Mouse (Mus musculus): ENCODE data around the gene Rgs11. TPM values are rescaled to one million over a fixed set of nuclear protein-coding genes. Genes with fewer than 3 reads are reported as not detected.

Rgs11 gene
- total RNA-seq, 4 experiments from 2014 or later = 34.5 to 49.5 (median 46.8) TPM

DNA sequence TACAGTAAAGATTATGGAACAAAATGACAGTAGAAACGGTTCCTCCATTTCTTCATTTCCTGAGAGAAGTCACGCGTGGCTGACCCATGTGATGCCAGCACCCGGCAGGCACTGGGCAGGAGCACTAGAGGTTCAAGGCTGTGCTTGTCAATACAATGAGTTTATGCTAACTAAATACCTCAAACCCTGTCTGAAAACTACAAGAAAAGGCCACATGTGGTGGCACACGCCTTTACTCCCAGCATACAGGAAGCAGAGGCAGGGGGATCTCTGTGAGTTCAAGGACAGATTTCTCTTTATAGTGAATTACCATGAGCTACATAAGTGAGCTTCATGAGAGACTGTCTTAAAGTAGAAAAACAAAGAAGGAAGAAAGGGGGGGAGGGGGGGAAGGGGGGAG, 28.4 kb downstream of the Rgs11 start:
- no peak for DNase-seq (ENCODE audit: low spot score in 2 of 2)

DNA sequence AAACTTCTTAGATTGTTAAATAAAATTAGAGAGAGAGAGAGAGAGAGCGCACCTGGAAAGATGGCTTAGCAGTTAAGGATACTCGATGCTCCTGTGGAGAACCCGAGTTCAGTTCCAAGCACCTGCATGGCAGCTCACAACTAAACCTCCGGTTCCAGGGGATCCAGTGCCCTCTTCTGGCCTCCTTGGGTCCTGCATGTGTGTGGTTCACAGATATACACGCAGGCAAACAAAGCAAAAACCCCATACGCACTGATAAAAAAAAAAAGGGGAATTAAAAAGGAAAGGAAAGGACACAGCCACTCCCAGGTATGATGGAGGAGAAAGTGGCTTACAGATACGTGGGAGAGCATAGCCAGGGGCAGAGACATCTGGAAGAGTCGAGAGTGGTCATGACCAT, 30.1 kb downstream of the Rgs11 start:
- DNase-seq (ENCODE audit: low spot score in 2 of 2) = no peak

DNA sequence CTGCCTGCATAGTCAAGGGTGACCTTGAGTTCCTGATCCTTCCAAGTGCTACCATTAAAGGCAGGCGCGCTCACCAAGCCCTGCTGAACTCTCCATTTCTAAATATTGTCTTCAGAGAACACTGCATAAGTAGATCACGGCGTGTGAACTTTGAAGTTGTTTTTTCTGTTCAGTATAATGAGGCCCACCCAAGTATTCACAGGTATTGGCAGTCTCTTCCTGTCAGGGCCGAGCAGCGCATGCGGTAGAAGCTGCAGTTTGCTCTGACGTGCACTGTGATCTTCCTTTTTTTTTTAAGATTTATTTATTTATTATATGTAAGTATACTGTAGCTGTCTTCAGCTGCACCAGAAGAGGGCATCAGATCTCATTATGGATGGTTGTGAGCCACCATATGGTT, 31.6 kb downstream of the Rgs11 start:
- DNase-seq (ENCODE audit: low spot score in 2 of 2) = no peak

DNA sequence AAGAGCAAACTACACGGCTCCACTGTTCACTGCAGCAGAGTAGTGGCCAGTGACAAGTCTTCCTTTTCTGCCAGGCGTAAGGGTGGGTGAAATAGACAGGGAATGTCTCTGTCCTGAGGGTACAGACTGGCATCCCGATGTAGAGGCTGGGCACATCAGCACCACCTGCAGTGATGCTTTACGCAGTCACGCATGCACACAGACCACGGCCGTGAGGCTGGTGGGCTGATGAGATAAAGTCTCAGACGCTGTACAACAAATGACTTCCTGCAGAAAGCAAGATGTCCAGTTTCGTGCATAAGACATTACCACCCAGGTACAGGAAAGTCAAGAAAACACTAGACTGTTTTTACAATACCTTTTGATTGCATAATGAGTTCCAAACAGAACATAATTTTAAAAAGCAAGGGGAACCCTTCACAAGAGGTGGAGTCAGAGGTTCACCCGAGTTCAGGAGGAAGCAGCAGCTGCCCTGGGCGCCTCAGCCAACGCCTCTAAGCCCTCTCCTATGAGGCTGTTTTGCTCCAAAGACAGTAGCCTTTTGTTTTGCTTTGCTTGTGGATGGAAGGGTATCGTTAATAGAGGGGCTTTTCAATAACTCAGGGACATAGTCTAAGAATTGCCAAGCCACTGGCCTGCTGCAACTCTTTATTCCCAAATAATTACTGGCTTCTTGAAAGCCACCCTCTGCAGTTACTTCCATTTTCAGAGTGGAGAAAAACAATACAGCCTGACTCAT, 32.5 kb downstream of the Rgs11 start:
- no peak for DNase-seq (ENCODE audit: low spot score in 2 of 2)

DNA sequence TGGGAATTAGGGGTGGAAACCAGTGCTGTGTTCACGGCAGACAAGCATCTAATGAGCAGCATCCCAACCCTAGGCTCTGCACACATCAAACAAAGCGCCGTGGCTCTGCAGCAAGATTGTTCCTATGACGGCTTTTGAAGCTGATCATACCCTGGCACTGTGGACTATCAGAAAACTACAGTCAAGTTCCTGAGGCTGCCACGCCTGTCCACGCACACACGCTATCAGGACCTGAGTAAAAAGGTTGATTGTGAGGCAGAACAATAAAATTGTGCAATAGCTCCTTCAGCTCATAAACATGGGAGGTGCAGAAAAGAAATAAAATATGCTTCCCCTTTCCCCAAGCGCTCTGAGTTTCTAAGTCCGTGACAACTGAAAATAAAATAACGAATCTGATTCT, 34.9 kb downstream of the Rgs11 start:
- no peak for DNase-seq (ENCODE audit: low spot score in 2 of 2)

DNA sequence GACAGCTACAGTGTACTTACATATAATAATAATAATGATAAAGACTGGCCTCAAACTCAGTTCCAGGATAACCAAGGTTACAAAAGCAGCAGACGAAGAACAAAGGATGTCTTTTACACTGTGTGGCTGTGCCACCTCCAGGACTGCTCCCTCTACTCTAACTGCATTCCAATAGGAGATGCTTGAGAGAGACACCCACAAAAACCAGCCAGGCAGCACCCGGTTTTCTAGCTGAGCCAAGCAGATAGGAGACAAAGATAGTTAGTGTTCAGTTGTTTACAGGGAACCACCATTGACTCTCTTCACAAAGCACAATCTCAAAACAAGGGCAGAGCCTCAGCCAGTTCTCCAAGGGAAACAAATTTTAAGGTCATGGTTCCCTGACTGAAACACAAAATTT, 36.8 kb downstream of the Rgs11 start:
- no peak for DNase-seq (ENCODE audit: low spot score in 2 of 2)

DNA sequence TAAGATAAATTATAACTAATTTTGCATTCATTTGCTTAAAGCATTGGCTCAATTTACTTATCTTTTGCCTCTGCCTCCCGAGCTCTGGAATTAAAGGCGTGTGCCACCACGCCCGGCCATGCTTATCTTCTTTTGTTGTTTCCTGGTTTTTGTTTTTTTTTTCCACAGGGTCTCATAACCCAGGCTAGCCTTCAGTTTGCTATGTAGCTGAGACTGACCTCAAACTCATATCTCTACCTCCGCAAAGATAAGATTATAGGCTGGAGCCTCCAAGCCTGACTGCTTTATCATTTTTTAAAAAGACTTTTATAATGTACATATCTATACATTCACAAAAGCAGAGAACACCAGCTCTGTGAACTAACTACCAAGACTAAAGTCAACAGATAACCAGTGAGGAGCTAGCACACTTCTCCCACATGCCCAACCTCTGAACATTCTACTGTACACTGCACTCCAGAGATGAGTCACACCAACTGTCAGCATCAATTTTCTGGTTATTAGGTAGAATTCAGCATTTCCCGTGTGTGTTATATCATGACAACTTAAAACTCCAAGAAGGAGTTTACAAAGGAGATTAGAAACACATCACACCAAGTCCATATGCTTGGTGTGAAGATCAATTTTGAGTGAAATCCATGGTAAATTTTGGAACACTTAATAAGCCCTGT, 37.5 kb downstream of the Rgs11 start:
- no peak for DNase-seq (ENCODE audit: low spot score in 2 of 2)

DNA sequence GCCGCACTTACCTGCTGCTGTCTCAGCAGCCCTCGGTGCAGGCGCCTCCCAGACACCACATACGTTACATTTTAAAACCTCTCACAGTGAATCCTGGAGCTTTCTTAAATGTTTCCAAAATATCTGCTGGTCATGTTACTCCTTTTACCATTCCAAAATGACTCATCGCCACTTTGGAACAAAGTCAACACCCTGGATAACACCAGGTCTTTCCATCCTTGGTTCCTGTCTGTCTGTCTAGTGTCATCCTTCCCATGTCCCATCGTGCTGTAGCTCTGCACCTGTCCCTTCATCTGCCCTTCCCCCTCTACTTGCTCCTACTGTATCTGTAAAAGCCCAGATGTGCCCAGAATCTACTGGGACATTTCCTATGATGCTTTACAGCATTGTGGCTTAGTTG, 38.2 kb downstream of the Rgs11 start:
- DNase-seq (ENCODE audit: low spot score in 2 of 2) = no peak

DNA sequence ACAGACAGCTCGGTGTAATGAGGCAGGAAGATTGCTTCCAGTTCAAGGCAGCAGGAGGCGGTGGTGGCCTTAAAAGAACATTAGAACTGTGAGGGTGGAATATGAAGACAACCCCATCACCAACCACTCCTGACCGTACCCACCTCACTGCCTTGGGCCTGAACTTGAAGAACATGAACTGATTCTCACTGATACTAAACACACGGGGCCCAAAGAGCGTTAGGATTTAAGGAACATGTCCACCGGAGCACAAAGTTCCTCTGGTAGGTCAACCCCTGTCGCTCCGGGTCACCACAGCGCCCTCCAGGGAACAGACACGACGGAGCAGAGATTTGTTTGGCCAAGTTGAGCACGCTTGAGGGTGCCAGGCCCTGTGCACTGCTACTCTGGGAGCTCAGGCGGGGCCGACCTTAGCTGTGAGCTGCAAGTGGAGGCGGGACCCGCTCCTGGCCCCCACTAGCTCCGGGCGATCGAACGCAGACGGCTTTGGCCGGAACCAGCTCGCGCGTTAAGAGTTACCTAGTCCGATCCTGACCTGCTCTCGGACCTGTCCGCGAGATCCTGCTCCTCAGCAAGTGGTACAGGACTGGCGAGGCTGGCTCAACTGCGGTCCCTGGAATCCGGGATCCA, 40.8 kb downstream of the Rgs11 start:
- DNase-seq (ENCODE audit: low spot score in 2 of 2) = peak in 1 of 2 experiments; percentile 70

DNA sequence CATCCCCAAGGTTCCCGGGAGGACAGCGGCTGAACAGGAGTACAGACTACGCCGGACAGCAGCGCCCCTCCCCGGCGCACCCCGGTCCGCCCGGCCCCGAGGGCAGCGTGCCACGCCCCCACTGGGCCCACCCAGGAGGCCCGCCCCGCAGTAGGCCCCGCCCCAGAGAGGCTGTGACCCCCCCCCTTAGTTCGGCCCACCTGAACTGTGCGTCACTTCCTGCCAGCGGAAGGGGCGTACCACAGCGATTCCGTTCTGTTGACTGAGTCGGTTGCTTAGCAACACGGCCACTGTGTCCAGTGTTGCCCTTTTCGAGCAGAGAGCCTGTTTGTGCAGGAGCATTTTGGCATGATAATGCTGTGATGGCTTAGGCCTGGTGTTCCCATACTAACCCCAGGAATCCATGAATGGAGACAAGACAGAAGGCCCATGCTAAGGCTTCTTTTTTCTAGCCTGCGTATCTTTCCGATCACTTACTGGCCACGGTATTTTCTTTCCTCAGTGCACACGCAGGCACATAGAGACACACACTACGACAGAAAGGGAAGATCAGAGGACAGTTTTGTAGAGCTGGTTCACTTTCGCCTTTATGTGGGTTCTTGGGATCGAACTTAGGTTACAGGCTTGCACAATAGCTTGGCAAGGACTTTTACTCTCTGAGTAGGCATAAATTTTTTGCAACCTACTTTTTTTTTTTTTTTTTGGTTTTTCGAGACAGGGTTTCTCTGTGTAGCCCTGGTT, 41.5 kb downstream of the Rgs11 start, which contains the start of gene Fam234a:
Fam234a (minus strand) TSS at position 142 of the 741 bp plus-strand sequence.
- peak; percentile 75 to 95 for DNase-seq (ENCODE audit: low spot score in 2 of 2)

DNA sequence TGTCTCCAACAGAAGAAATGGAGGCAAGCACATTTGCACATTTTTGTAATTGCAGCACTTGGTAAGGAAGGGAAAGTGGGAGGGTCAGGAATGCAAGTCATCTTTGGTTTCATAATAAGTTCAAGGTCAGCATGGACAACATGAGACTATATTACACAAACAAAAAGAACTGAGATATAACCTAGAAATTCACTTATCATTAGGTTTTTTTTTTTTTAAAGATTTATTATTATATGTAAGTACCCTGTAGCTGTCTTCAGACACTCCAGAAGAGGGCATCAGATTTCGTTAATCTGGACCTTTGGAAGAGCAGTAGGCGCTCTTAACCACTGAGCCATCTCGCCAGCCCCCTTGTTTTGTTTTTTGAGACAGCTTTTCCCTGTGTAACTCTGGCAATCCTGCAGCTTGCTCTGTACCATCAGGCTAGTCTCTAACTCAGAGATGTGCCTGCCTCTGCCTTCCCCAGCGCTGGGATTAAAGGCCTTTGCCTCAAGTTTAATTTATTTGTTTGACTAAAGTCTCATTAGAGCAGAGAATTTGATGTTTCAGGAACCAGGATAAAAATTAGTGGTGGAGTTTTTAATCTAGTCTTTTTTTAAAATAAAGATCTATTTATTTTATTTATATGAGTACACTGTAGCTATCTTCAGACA, 49.3 kb downstream of the Rgs11 start:
- DNase-seq (ENCODE audit: low spot score in 2 of 2) = no peak

DNA sequence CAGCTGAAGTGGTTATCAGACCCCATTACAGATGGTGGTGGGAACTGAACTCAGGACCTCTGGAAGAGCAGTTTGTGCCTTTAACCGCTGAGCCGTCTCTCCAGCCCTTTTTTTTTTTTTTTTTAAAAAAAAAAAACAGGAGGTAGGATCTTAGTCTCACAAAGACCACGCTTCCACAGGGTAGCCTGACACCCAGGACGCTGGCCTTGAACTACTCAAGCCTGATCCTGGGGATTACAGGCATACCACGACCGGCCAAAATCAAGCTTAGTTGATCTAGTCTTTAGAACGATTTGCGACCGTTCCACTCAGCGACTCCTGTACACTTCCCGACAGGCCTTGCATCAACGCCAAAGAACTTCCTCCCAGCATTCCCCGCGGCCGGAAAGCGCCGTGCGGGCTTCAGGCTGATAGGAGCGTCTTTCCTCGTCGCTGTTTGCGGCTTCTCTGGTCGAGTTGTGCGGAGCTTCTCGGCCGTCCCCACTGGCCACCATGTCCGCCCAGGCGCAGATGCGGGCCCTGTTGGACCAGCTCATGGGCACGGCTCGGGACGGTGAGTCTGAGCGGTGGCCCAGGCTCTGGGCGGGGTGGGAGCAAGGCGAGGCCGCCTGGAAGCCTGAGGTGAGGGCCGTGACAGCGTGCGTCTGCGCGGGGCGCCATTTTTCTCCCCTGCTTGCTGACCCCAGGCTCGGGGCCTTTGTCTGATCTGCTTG, 49.9 kb downstream of the Rgs11 start, which contains the start of gene Luc7l:
Luc7l (plus strand) TSS at position 358 of the 713 bp plus-strand sequence.
- DNase-seq (ENCODE audit: low spot score in 2 of 2) = peak; percentile 89 to 96

DNA sequence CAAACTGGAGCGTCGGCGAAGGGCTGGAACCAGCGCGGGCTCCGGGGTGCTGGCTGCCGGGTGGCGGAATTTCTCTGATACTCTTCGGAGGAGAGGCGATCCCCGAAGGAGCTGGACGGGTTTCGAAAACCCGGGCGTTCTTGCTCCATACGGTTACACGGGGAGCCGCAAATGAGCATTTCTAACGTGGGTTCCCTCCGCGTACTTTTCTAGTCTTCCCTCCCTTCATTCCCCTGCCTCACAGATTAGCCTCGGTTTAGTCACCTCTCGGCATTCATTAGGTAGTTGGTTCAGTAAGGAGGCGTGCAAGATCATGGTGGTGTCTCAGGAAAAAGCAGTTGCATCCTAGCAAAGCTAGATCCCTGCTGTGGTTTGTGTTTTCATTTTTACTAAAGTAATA, 50.6 kb downstream of the Rgs11 start:
- no peak for DNase-seq (ENCODE audit: low spot score in 2 of 2)

DNA sequence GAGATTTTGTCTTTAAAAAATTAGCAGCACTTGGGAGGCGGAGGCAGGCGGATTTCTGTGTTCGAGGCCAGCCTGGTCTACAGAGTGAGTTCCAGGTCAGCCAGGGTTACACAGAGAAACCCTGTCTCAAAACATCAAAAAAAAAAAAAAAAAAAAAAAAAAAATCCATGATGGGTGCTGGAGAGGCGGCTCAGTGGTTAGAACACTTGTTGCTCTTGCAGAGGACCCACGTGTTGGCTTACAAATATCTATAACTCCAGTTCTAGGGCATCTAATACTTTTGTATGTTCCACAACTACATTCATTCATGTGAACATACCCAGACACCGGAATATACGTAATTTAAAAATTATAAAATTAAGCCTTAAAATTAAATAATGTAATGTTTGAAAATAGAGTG, 52.6 kb downstream of the Rgs11 start:
- DNase-seq (ENCODE audit: low spot score in 2 of 2) = no peak

Other genes starting within 250 kb of the Rgs11 start
- 10 to 100 TPM; 34.3 to 50.9 (median 46.4) TPM for gene Capn15, start 217.2 kb upstream of the Rgs11 start, total RNA-seq (2022)
- 10 to 100 TPM; 89.1 to 97.8 (median 95.8) TPM for gene Rab11fip3, start 133.4 kb upstream of the Rgs11 start, total RNA-seq (2022)
- gene Decr2, start 112.6 kb upstream of the Rgs11 start, total RNA-seq (2022) = 10 to 100 TPM; 29.1 to 35.8 (median 31.0) TPM
- 1 to 10 TPM; 2.9 to 5.5 (median 4.6) TPM for gene Nme4, start 107.3 kb upstream of the Rgs11 start, total RNA-seq (2022)
- 10 to 100 TPM; 13.0 to 16.3 (median 15.4) TPM for gene Tmem8, start 89.7 kb upstream of the Rgs11 start, total RNA-seq (2022)
- 10 to 100 TPM; 61.0 to 74.7 (median 62.8) TPM for gene Mrpl28, start 79.5 kb upstream of the Rgs11 start, total RNA-seq (2022)
- gene Axin1, start 64.3 kb upstream of the Rgs11 start, total RNA-seq (2022) = 10 to 100 TPM; 24.6 to 30.3 (median 28.2) TPM
- gene Pdia2, start 3.9 kb upstream of the Rgs11 start, total RNA-seq (2022) = under 1 TPM; 0.37 to 0.57 (median 0.46) TPM
- gene Arhgdig, start 4.8 kb downstream of the Rgs11 start, total RNA-seq (2022) = 10 to 100 TPM; 86.9 to 98.2 (median 93.2) TPM
- 10 to 100 TPM; 21.9 to 23.3 (median 22.3) TPM for gene Fam234a, start 41.3 kb downstream of the Rgs11 start, total RNA-seq (2022)
- 10 to 100 TPM; 72.2 to 78.2 (median 75.6) TPM for gene Luc7l, start 49.9 kb downstream of the Rgs11 start, total RNA-seq (2022)
- 10 to 100 TPM; 64.2 to 73.4 (median 69.1) TPM for gene Neurl1b, start 211.9 kb downstream of the Rgs11 start, total RNA-seq (2022)

Data from left cerebral cortex, adult 8-10 months (tissue).